In genomic region chr2:32645647-32646046, GRCm38 (mm10) we compare ENCODE assay signal across 10 mouse cellular contexts. TPM values are rescaled to one million over a fixed set of nuclear protein-coding genes. Genes with fewer than 3 reads are reported as not detected.
DNase-seq lines count a peak whose midpoint lies in the region; ATAC-seq and TF ChIP-seq lines count a peak whose summit lies in the region.
"Had no signal": no experiment of that assay in that cellular context is flagged by ENCODE, and none has a peak within 500 bp of the region (broad histone marks: within the 10 kb centered on the region; RNA-seq: fewer than 3 reads in every experiment).

No protein-coding gene starts in this region.

- H3K27ac ChIP-seq in heart, embryonic 10.5 days = peak overlapping the region; percentile 87; the same call in 1 of the 2 replicates
- H3K27ac ChIP-seq in layer of hippocampus, adult 2 months = peak overlapping the region; percentile 85; the same call in 1 of the 2 replicates
- 0 out of 2 replicates have a peak overlapping the region, but pooled peaks have one; percentile 73 for H3K27ac ChIP-seq in embryonic facial prominence, embryonic 13.5 days
- H3K27ac ChIP-seq in liver, embryonic 16.5 days (ENCODE audit: low read length) = peak overlapping the region; percentile 53

- no peak for DNase-seq in heart, embryonic 10.5 days (ENCODE audit: low spot score)
- no peak for DNase-seq in heart, postnatal 25 days (ENCODE audit: low spot score)
- DNase-seq in layer of hippocampus, adult 2 months (ENCODE audit: low spot score in 2 of 2) = no peak
- DNase-seq in layer of hippocampus, adult 18-20 months (ENCODE audit: low spot score in 2 of 2) = no peak
- DNase-seq in layer of hippocampus, postnatal 10 days (ENCODE audit: low spot score in 2 of 2) = no peak
- DNase-seq: B cell, adult 2 months; cerebellum, postnatal 14 days had no signal

- peaks cover 50% of the 10 kb centered on the region for H3K4me1 ChIP-seq in heart, embryonic 10.5 days
- H3K4me1 ChIP-seq in embryonic facial prominence, embryonic 13.5 days = peaks cover 28% of the 10 kb centered on the region
- H3K4me1 ChIP-seq in liver, embryonic 16.5 days (ENCODE audit: control insufficient read depth, low read depth, low read length) = peaks cover 26% of the 10 kb centered on the region

- no peaks in the 10 kb centered on the region for H3K36me3 ChIP-seq in heart, embryonic 10.5 days
- H3K36me3 ChIP-seq in embryonic facial prominence, embryonic 13.5 days = no peaks in the 10 kb centered on the region
- no peaks in the 10 kb centered on the region for H3K36me3 ChIP-seq in liver, embryonic 16.5 days (ENCODE audit: control insufficient read depth, insufficient read depth)

- H3K4me3 ChIP-seq in heart, embryonic 10.5 days = no peak overlapping the region
- no peak overlapping the region for H3K4me3 ChIP-seq in layer of hippocampus, adult 2 months
- no peak overlapping the region for H3K4me3 ChIP-seq in embryonic facial prominence, embryonic 13.5 days
- H3K4me3 ChIP-seq in liver, embryonic 16.5 days (ENCODE audit: low read depth, low read length) = no peak overlapping the region

- H3K9me3 ChIP-seq in heart, embryonic 10.5 days = no peaks in the 10 kb centered on the region
- H3K9me3 ChIP-seq in embryonic facial prominence, embryonic 13.5 days = no peaks in the 10 kb centered on the region
- no peaks in the 10 kb centered on the region for H3K9me3 ChIP-seq in liver, embryonic 16.5 days (replicated peaks; ENCODE audit: control insufficient read depth, low read length)

- no peak for ATAC-seq in embryonic facial prominence, embryonic 13.5 days (ENCODE audit: insufficient number of reproducible peaks, insufficient read depth, low FRiP score, low TSS enrichment, low read depth)
- ATAC-seq in liver, embryonic 16.5 days (ENCODE audit: low read depth) = no peak
- no peak for ATAC-seq in cerebellum, adult (ENCODE audit: insufficient number of reproducible peaks, low FRiP score, low TSS enrichment)

- intact Hi-C loops in heart, postnatal 25 days (cut with DNase I) = loop anchor here (2.0 kb wide), 1 partner anchor 13 kb away; no protein-coding TSS in a partner anchor

- H3K4me2 ChIP-seq in embryonic facial prominence, embryonic 13.5 days = no peak overlapping the region
- no peak overlapping the region for H3K4me2 ChIP-seq in liver, embryonic 16.5 days (ENCODE audit: low read depth, low read length)

- no peaks in the 10 kb centered on the region for H3K27me3 ChIP-seq in heart, embryonic 10.5 days (ENCODE audit: insufficient read depth, poor library complexity, severe bottlenecking)
- no peaks in the 10 kb centered on the region for H3K27me3 ChIP-seq in embryonic facial prominence, embryonic 13.5 days
- H3K27me3 ChIP-seq in liver, embryonic 16.5 days (ENCODE audit: control insufficient read depth, insufficient read depth, low read depth, low read length) = no peaks in the 10 kb centered on the region

- peak; percentile 44; the same call in 1 of the 2 replicates for TF ChIP-seq CTCF in layer of hippocampus, adult 2 months (conservative IDR thresholded peaks at IDR 0.05)

- WGBS in heart, embryonic 10.5 days = 67% methylated on average over 3 of the region's 3 CpGs
- WGBS in embryonic facial prominence, embryonic 13.5 days = 69% methylated on average over 3 of the region's 3 CpGs
- 61% methylated on average over 3 of the region's 3 CpGs for WGBS in liver, embryonic 16.5 days (ENCODE audit: insufficient replicate concordance)

- H3K9ac ChIP-seq in embryonic facial prominence, embryonic 13.5 days = 0 out of 2 replicates have a peak overlapping the region, but pooled peaks have one; percentile 16
- H3K9ac ChIP-seq in liver, embryonic 16.5 days (ENCODE audit: low read depth, low read length) = no peak overlapping the region

RNA-seq across cellular contexts. Expression of gene Eng, which starts 0.7 kb away (rescaled TPM):
- polyA plus RNA-seq in heart, embryonic 10.5 days (2016; fragmentation: Nextera tagmentation; extraction: Ambion mirVana) = 87.1 and 149 TPM in 2 replicates
- total RNA-seq in heart, postnatal 25 days (2021) = 100 to 1,000 TPM; 126 to 140 TPM
- total RNA-seq in layer of hippocampus, adult 2 months (2021) = 10 to 100 TPM; 16.4 to 19.7 TPM
- 10 to 100 TPM; 14.9 to 16.7 TPM for total RNA-seq in layer of hippocampus, adult 18-20 months (2021)
- 49.1 and 50.2 TPM in 2 replicates for polyA plus RNA-seq in embryonic facial prominence, embryonic 13.5 days (2015; fragmentation: Nextera tagmentation; extraction: Ambion mirVana)
- 25.9 and 29.3 TPM in 2 replicates for polyA plus RNA-seq in liver, embryonic 16.5 days (2015; fragmentation: Nextera tagmentation; extraction: Ambion mirVana)
- 10 to 100 TPM; 25.9 to 28.2 TPM for total RNA-seq in layer of hippocampus, postnatal 10 days (2021)

RNA-seq across cellular contexts. Expression of gene Ak1, which starts 24.1 kb away (rescaled TPM):
- polyA plus RNA-seq in heart, embryonic 10.5 days (2016; fragmentation: Nextera tagmentation; extraction: Ambion mirVana) = 179 and 305 TPM in 2 replicates
- total RNA-seq in heart, postnatal 25 days (2021) = 100 to 1,000 TPM; 733 to 743 TPM
- 100 to 1,000 TPM; 120 to 123 TPM for total RNA-seq in layer of hippocampus, adult 2 months (2021)
- total RNA-seq in layer of hippocampus, adult 18-20 months (2021) = 100 to 1,000 TPM; 128 to 131 TPM
- 20.7 and 27.3 TPM in 2 replicates for polyA plus RNA-seq in embryonic facial prominence, embryonic 13.5 days (2015; fragmentation: Nextera tagmentation; extraction: Ambion mirVana)
- polyA plus RNA-seq in liver, embryonic 16.5 days (2015; fragmentation: Nextera tagmentation; extraction: Ambion mirVana) = 3.4 and 7.9 TPM in 2 replicates
- total RNA-seq in layer of hippocampus, postnatal 10 days (2021) = 100 to 1,000 TPM; 109 TPM

RNA-seq across cellular contexts. Expression of gene St6galnac6, which starts 46.1 kb away (rescaled TPM):
- polyA plus RNA-seq in heart, embryonic 10.5 days (2016; fragmentation: Nextera tagmentation; extraction: Ambion mirVana) = 25.1 and 28.4 TPM in 2 replicates
- total RNA-seq in heart, postnatal 25 days (2021) = 100 to 1,000 TPM; 104 to 110 TPM
- 100 to 1,000 TPM; 117 to 124 TPM for total RNA-seq in layer of hippocampus, adult 2 months (2021)
- 100 to 1,000 TPM; 134 to 142 TPM for total RNA-seq in layer of hippocampus, adult 18-20 months (2021)
- 29.9 and 35.1 TPM in 2 replicates for polyA plus RNA-seq in embryonic facial prominence, embryonic 13.5 days (2015; fragmentation: Nextera tagmentation; extraction: Ambion mirVana)
- polyA plus RNA-seq in liver, embryonic 16.5 days (2015; fragmentation: Nextera tagmentation; extraction: Ambion mirVana) = 12.0 and 12.8 TPM in 2 replicates
- 100 to 1,000 TPM in 1 of 2 experiments, 10 to 100 TPM in 1; 99.1 to 104 TPM for total RNA-seq in layer of hippocampus, postnatal 10 days (2021)

RNA-seq across cellular contexts. Expression of gene Fpgs, which starts 58.3 kb away (rescaled TPM):
- 24.7 and 34.8 TPM in 2 replicates for polyA plus RNA-seq in heart, embryonic 10.5 days (2016; fragmentation: Nextera tagmentation; extraction: Ambion mirVana)
- total RNA-seq in heart, postnatal 25 days (2021) = 1 to 10 TPM; 4.2 to 6.0 TPM
- total RNA-seq in layer of hippocampus, adult 2 months (2021) = 10 to 100 TPM; 10.7 to 14.6 TPM
- 1 to 10 TPM; 8.5 to 9.9 TPM for total RNA-seq in layer of hippocampus, adult 18-20 months (2021)
- 29.7 and 34.1 TPM in 2 replicates for polyA plus RNA-seq in embryonic facial prominence, embryonic 13.5 days (2015; fragmentation: Nextera tagmentation; extraction: Ambion mirVana)
- polyA plus RNA-seq in liver, embryonic 16.5 days (2015; fragmentation: Nextera tagmentation; extraction: Ambion mirVana) = 49.7 and 56.2 TPM in 2 replicates
- 10 to 100 TPM; 17.1 to 17.2 TPM for total RNA-seq in layer of hippocampus, postnatal 10 days (2021)

RNA-seq across cellular contexts. Expression of gene St6galnac4, which starts 58.8 kb away (rescaled TPM):
- 39.8 and 49.0 TPM in 2 replicates for polyA plus RNA-seq in heart, embryonic 10.5 days (2016; fragmentation: Nextera tagmentation; extraction: Ambion mirVana)
- total RNA-seq in heart, postnatal 25 days (2021) = 10 to 100 TPM; 17.7 to 21.4 TPM
- 10 to 100 TPM; 36.4 to 40.0 TPM for total RNA-seq in layer of hippocampus, adult 2 months (2021)
- 10 to 100 TPM; 40.4 to 44.8 TPM for total RNA-seq in layer of hippocampus, adult 18-20 months (2021)
- polyA plus RNA-seq in embryonic facial prominence, embryonic 13.5 days (2015; fragmentation: Nextera tagmentation; extraction: Ambion mirVana) = 33.1 and 34.7 TPM in 2 replicates
- polyA plus RNA-seq in liver, embryonic 16.5 days (2015; fragmentation: Nextera tagmentation; extraction: Ambion mirVana) = 6.0 and 7.4 TPM in 2 replicates
- 10 to 100 TPM; 41.9 to 47.1 TPM for total RNA-seq in layer of hippocampus, postnatal 10 days (2021)

Comparison
In these comparisons a context has a peak if more than half of its experiments do, and no peak if none do; other contexts are left out.
1. RNA of gene Eng, which starts 0.7 kb away (total RNA-seq): 126 to 140 TPM in heart, postnatal 25 days; 25.9 to 28.2 TPM in layer of hippocampus, postnatal 10 days, 16.4 to 19.7 TPM in layer of hippocampus, adult 2 months and 14.9 to 16.7 TPM in layer of hippocampus, adult 18-20 months; every median in the first group is over 4 times any median in the second.
2. RNA of gene Ak1, which starts 24.1 kb away (total RNA-seq): 733 to 743 TPM in heart, postnatal 25 days; 128 to 131 TPM in layer of hippocampus, adult 18-20 months, 120 to 123 TPM in layer of hippocampus, adult 2 months and 109 TPM in layer of hippocampus, postnatal 10 days; every median in the first group is over 4 times any median in the second.
3. Peak in every context shown above with its lines, with median percentiles within 50 percentile points of each other: H3K27ac ChIP-seq.